Mouse (Mus musculus) liver, embryonic 18 days (tissue): Measurements from ENCODE around the gene 6030458C11Rik. TPM values are rescaled to one million over a fixed set of nuclear protein-coding genes. Genes with fewer than 3 reads are reported as not detected.

Experiments used
- polyA plus RNA-seq: library from polyadenylated mRNA; depleted of rRNA; stranded (reverse); fragments of >200 nt; gene quantifications from 2 replicates; pipeline ENCODE4 v1.2.3, GENCODE M21; 2012; rRNA removed

Gene 6030458C11Rik
- 13.4 and 15.8 TPM in 2 replicates for polyA plus RNA-seq

GRCm38 (mm10) chr15:12824197-12824952, at the start of gene 6030458C11Rik, which contains the start of gene Drosha:
6030458C11Rik (minus strand) TSS chr15:12824649.
Drosha (plus strand) TSS chr15:12824815.

Other genes with a start within 250 kb of the 6030458C11Rik start
- gene Pdzd2, start 84.7 kb downstream of the 6030458C11Rik start, polyA plus RNA-seq = 0.23 and 0.30 TPM in 2 replicates
- gene Drosha, start 166 bp upstream of the 6030458C11Rik start, polyA plus RNA-seq = 4.0 and 4.9 TPM in 2 replicates